19 mouse cellular contexts compared by ENCODE assay signal in the genomic region with DNA sequence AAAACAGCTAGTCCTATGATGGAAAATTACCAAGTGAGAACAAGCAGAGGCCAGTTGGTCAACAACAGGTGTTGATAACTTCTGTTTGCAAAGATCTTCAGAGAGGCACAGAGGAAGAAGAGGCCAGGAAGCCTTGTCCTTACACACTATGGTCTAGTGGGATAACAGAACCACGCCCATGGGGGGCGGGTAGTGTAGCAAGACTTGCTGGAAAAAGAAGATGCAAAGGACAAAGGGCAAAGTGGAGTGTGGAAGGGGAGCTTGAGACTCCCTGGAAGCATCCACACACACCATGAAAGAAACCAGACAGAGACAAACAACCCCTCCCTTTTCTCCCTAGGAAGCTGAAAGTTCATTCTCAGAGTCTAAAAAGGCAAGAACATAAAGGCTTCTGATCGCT. TPM values are rescaled to one million over a fixed set of nuclear protein-coding genes. Genes with fewer than 3 reads are reported as not detected.
DNase-seq lines count a peak whose midpoint lies in the region; ATAC-seq and TF ChIP-seq lines count a peak whose summit lies in the region.
"Had no signal": no experiment of that assay in that cellular context is flagged by ENCODE, and none has a peak within 500 bp of the region (broad histone marks: within the 10 kb centered on the region; RNA-seq: fewer than 3 reads in every experiment).

No protein-coding gene starts in this region.

- no peak for ATAC-seq in kidney, embryonic 15.5 days (replicated peaks; ENCODE audit: low FRiP score)
- no peak for ATAC-seq in liver, embryonic 14.5 days (ENCODE audit: insufficient read depth)
- ATAC-seq in hindbrain, postnatal 0 days: no peak
- ATAC-seq: CD4-positive, CD25-positive, alpha-beta regulatory T cell, adult 4 months; midbrain, embryonic 15.5 days had no signal

- no peaks in the 10 kb centered on the region for H3K27me3 ChIP-seq in kidney, embryonic 15.5 days
- no peaks in the 10 kb centered on the region for H3K27me3 ChIP-seq in MEL (ENCODE audit: control insufficient read depth in 1 of 2, insufficient read depth in 2 of 2, low read length in 2 of 2)
- no peaks in the 10 kb centered on the region for H3K27me3 ChIP-seq in liver, embryonic 14.5 days (ENCODE audit: control insufficient read depth, insufficient read depth, low read length)
- H3K27me3 ChIP-seq in hindbrain, postnatal 0 days (ENCODE audit: insufficient read depth, low read length): no peaks in the 10 kb centered on the region
- H3K27me3 ChIP-seq: embryonic facial prominence, embryonic 13.5 days; limb, embryonic 13.5 days; lung, embryonic 15.5 days; midbrain, embryonic 15.5 days had no signal

- peaks cover 22% of the 10 kb centered on the region for H3K79me2 ChIP-seq in MEL (ENCODE audit: control insufficient read depth, insufficient read depth, low read length, poor library complexity)

- H3K27ac ChIP-seq in gastrocnemius, adult 2 months: peak overlapping the region; percentile 28; the same call in 1 of the 2 replicates
- H3K27ac ChIP-seq in kidney, embryonic 15.5 days: no peak overlapping the region
- no peak overlapping the region for H3K27ac ChIP-seq in MEL (ENCODE audit: control insufficient read depth, low read depth, low read length)
- H3K27ac ChIP-seq in liver, embryonic 14.5 days: no peak overlapping the region; the same call in 1 of the 2 replicates
- no peak overlapping the region for H3K27ac ChIP-seq in hindbrain, postnatal 0 days
- H3K27ac ChIP-seq: embryonic facial prominence, embryonic 13.5 days; heart, adult 2 months; limb, embryonic 13.5 days; lung, embryonic 15.5 days; midbrain, embryonic 15.5 days had no signal

- TF ChIP-seq RAD21 in MEL (IDR thresholded peaks at IDR 0.05; ENCODE audit: low read depth, low read length): no peak

- no peak for TF ChIP-seq POLR2A in MEL (IDR thresholded peaks at IDR 0.05; ENCODE audit: control insufficient read depth in 1 of 2, insufficient read depth in 1 of 2, low read depth in 1 of 2, low read length in 2 of 2, poor library complexity in 1 of 2)

- no peak overlapping the region for H3K4me2 ChIP-seq in kidney, embryonic 15.5 days
- peak overlapping the region; percentile 44 for H3K4me2 ChIP-seq in liver, embryonic 14.5 days (ENCODE audit: low read depth)
- H3K4me2 ChIP-seq in hindbrain, postnatal 0 days (ENCODE audit: low read depth, low read length): no peak overlapping the region
- H3K4me2 ChIP-seq: embryonic facial prominence, embryonic 13.5 days; limb, embryonic 13.5 days; lung, embryonic 15.5 days; midbrain, embryonic 15.5 days had no signal

- no peak overlapping the region for H3K9ac ChIP-seq in kidney, embryonic 15.5 days
- no peak overlapping the region for H3K9ac ChIP-seq in MEL (ENCODE audit: control insufficient read depth, low read depth, low read length, poor library complexity, severe bottlenecking)
- H3K9ac ChIP-seq in liver, embryonic 14.5 days (replicated peaks): peak overlapping the region; percentile 16; the same call in 1 of the 2 replicates
- no peak overlapping the region for H3K9ac ChIP-seq in hindbrain, postnatal 0 days (replicated peaks; ENCODE audit: low read length)
- H3K9ac ChIP-seq: embryonic facial prominence, embryonic 13.5 days; limb, embryonic 13.5 days; lung, embryonic 15.5 days; midbrain, embryonic 15.5 days had no signal

- peak in 1 of 2 experiments; percentile 25; a peak in 1 of 4 replicates for TF ChIP-seq EP300 in MEL (IDR thresholded peaks at IDR 0.05; ENCODE audit: low read depth in 1 of 2, low read length in 2 of 2)
- TF ChIP-seq EP300 in liver, embryonic 14.5 days (IDR thresholded peaks at IDR 0.05; ENCODE audit: low read depth): no peak

- 83% methylated on average over 3 of the region's 3 CpGs for WGBS in kidney, embryonic 15.5 days
- WGBS in liver, embryonic 14.5 days (ENCODE audit: insufficient replicate concordance): 37% methylated on average over 3 of the region's 3 CpGs
- WGBS in hindbrain, postnatal 0 days: 85% methylated on average over 3 of the region's 3 CpGs

- no peak for TF ChIP-seq CTCF in gastrocnemius, adult 2 months (IDR thresholded peaks at IDR 0.05)
- no peak for TF ChIP-seq CTCF in MEL (IDR thresholded peaks at IDR 0.05 in 2 of 3, conservative IDR thresholded peaks at IDR 0.05 in 1 of 3; ENCODE audit: control insufficient read depth in 1 of 3, insufficient read depth in 1 of 3, low read depth in 2 of 3, low read length in 3 of 3, poor library complexity in 1 of 3, severe bottlenecking in 1 of 3)
- no peak for TF ChIP-seq CTCF in liver, embryonic 14.5 days (IDR thresholded peaks at IDR 0.05; ENCODE audit: low read depth)
- no peak for TF ChIP-seq CTCF in hindbrain, postnatal 0 days (IDR thresholded peaks at IDR 0.05; ENCODE audit: low read depth)

- intact Hi-C loops in gastrocnemius, adult 2 months (cut with DNase I): no loop called here
- intact Hi-C loops in gastrocnemius, postnatal 14 days (cut with DNase I; ENCODE audit: low total_unique reads): no loop called here

- no peaks in the 10 kb centered on the region for H3K9me3 ChIP-seq in kidney, embryonic 15.5 days (replicated peaks)
- no peaks in the 10 kb centered on the region for H3K9me3 ChIP-seq in MEL (replicated peaks; ENCODE audit: insufficient read depth, low read length)
- no peaks in the 10 kb centered on the region for H3K9me3 ChIP-seq in liver, embryonic 14.5 days (ENCODE audit: control insufficient read depth, low read length)
- no peaks in the 10 kb centered on the region for H3K9me3 ChIP-seq in hindbrain, postnatal 0 days (ENCODE audit: low read length)
- H3K9me3 ChIP-seq: embryonic facial prominence, embryonic 13.5 days; limb, embryonic 13.5 days; lung, embryonic 15.5 days; midbrain, embryonic 15.5 days had no signal

- no peak for DNase-seq in gastrocnemius, adult 2 months
- DNase-seq in gastrocnemius, postnatal 14 days: no peak
- DNase-seq in kidney, postnatal 25 days: peak; percentile 42 to 67
- DNase-seq in MEL (ENCODE audit: low read depth, low spot score): peak; percentile 38
- peak in 2 of 3 experiments; percentile 29 to 40 for DNase-seq in liver, embryonic 14.5 days (ENCODE audit: low read depth in 3 of 3, low spot score in 3 of 3)
- no peak for DNase-seq in cerebellum, postnatal 4 days (ENCODE audit: low spot score in 2 of 2)
- DNase-seq in hindbrain, postnatal 0 days (ENCODE audit: low spot score): no peak
- DNase-seq: cerebellum, adult 9-10 months; heart, adult 2 months; heart, postnatal 36 days; layer of hippocampus, adult 9-11 months; thymus, adult 18-20 months had no signal

- no peak overlapping the region for H3K4me3 ChIP-seq in gastrocnemius, adult 2 months
- no peak overlapping the region for H3K4me3 ChIP-seq in kidney, embryonic 15.5 days (replicated peaks)
- no peak overlapping the region for H3K4me3 ChIP-seq in MEL (ENCODE audit: control insufficient read depth in 1 of 2, insufficient read depth in 1 of 2, low read depth in 2 of 2, low read length in 2 of 2)
- H3K4me3 ChIP-seq in liver, embryonic 14.5 days (ENCODE audit: insufficient read depth in 1 of 2, low read depth in 2 of 2, low read length in 2 of 2): no peak overlapping the region
- H3K4me3 ChIP-seq in hindbrain, postnatal 0 days (ENCODE audit: low read length): no peak overlapping the region
- H3K4me3 ChIP-seq: embryonic facial prominence, embryonic 13.5 days; heart, adult 2 months; limb, embryonic 13.5 days; lung, embryonic 15.5 days; midbrain, embryonic 15.5 days had no signal

- H3K4me1 ChIP-seq in kidney, embryonic 15.5 days: peaks cover 54% of the 10 kb centered on the region
- H3K4me1 ChIP-seq in MEL (ENCODE audit: control insufficient read depth in 1 of 2, insufficient read depth in 2 of 2, low read length in 2 of 2): peaks cover 25 to 37% of the 10 kb centered on the region in 2 experiments
- H3K4me1 ChIP-seq in liver, embryonic 14.5 days (replicated peaks; ENCODE audit: control insufficient read depth in 2 of 2, insufficient read depth in 2 of 2, low read length in 1 of 2): peaks cover 45 to 57% of the 10 kb centered on the region in 2 experiments
- H3K4me1 ChIP-seq in hindbrain, postnatal 0 days (ENCODE audit: insufficient read depth, low read length): peaks cover 13% of the 10 kb centered on the region

- peaks cover 12% of the 10 kb centered on the region; the same call in 1 of the 2 replicates for H3K36me3 ChIP-seq in kidney, embryonic 15.5 days
- peaks cover 0 to 50% of the 10 kb centered on the region in 2 experiments; a peak in 3 of 4 replicates for H3K36me3 ChIP-seq in MEL (ENCODE audit: control insufficient read depth in 1 of 2, insufficient read depth in 2 of 2, low read length in 2 of 2)
- no peaks in the 10 kb centered on the region for H3K36me3 ChIP-seq in liver, embryonic 14.5 days (replicated peaks; ENCODE audit: control insufficient read depth, insufficient read depth, low read depth)
- no peaks in the 10 kb centered on the region for H3K36me3 ChIP-seq in hindbrain, postnatal 0 days (ENCODE audit: insufficient read depth, low read length)

RNA-seq across cellular contexts. Expression of gene Ints3, which starts 3.8 kb away (rescaled TPM):
- total RNA-seq in gastrocnemius, adult 2 months (2021): 10 to 100 TPM; 14.0 to 17.2 TPM
- 10 to 100 TPM; 15.7 to 17.7 TPM for total RNA-seq in gastrocnemius, postnatal 14 days (2021)
- polyA plus RNA-seq in kidney, embryonic 15.5 days (2015; fragmentation: Nextera tagmentation; extraction: Ambion mirVana): 32.9 and 38.1 TPM in 2 replicates
- total RNA-seq in MEL (2012; rRNA removed): 55.9 and 58.5 TPM in 2 replicates
- polyA plus RNA-seq in MEL (2012; ENCODE audit: insufficient read depth in 1 of 2, insufficient read length in 2 of 2, low read depth in 1 of 2, low replicate concordance in 2 of 2, missing spikeins in 1 of 2): 100 to 1,000 TPM; 101 to 115 TPM
- polyA plus RNA-seq in liver, embryonic 14.5 days (2012; rRNA removed): 11.3 and 12.7 TPM in 2 replicates
- 6.6 and 9.4 TPM in 2 replicates for polyA plus RNA-seq in liver, embryonic 14.5 days (2014; fragmentation: Nextera tagmentation; extraction: Ambion mirVana)
- 58.1 and 71.7 TPM in 2 replicates for total RNA-seq in hindbrain, postnatal 0 days (2014; rRNA removed)
- 19.9 and 20.4 TPM in 2 replicates for polyA plus RNA-seq in hindbrain, postnatal 0 days (2015; fragmentation: Nextera tagmentation; extraction: Ambion mirVana)

RNA-seq across cellular contexts. Expression of gene Npr1, which starts 36.1 kb away (rescaled TPM):
- 1 to 10 TPM; 6.5 to 8.3 TPM for total RNA-seq in gastrocnemius, adult 2 months (2021)
- total RNA-seq in gastrocnemius, postnatal 14 days (2021): 10 to 100 TPM; 14.9 to 15.6 TPM
- 13.6 and 16.2 TPM in 2 replicates for polyA plus RNA-seq in kidney, embryonic 15.5 days (2015; fragmentation: Nextera tagmentation; extraction: Ambion mirVana)
- total RNA-seq in MEL (2012; rRNA removed): not detected in 2 replicates
- under 1 TPM in 1 of 2 experiments, not detected in 1; 0.11 TPM for polyA plus RNA-seq in MEL (2012; ENCODE audit: insufficient read depth in 1 of 2, insufficient read length in 2 of 2, low read depth in 1 of 2, low replicate concordance in 2 of 2, missing spikeins in 1 of 2)
- polyA plus RNA-seq in liver, embryonic 14.5 days (2012; rRNA removed): 6.5 and 7.2 TPM in 2 replicates
- 2.8 and 4.0 TPM in 2 replicates for polyA plus RNA-seq in liver, embryonic 14.5 days (2014; fragmentation: Nextera tagmentation; extraction: Ambion mirVana)
- total RNA-seq in hindbrain, postnatal 0 days (2014; rRNA removed): 3.5 and 6.2 TPM in 2 replicates
- 2.8 TPM in 2 replicates for polyA plus RNA-seq in hindbrain, postnatal 0 days (2015; fragmentation: Nextera tagmentation; extraction: Ambion mirVana)
- total RNA-seq: megakaryocyte, adult 5-6 weeks had no signal
- polyA plus RNA-seq: CD4-positive, CD25-positive, alpha-beta regulatory T cell, adult 4 months had no signal

RNA-seq across cellular contexts. Expression of gene Slc27a3, which starts 39.8 kb away (rescaled TPM):
- total RNA-seq in gastrocnemius, adult 2 months (2021): 1 to 10 TPM in 1 of 2 experiments, under 1 TPM in 1; 0.97 to 1.3 TPM
- total RNA-seq in gastrocnemius, postnatal 14 days (2021): 1 to 10 TPM; 1.9 to 2.3 TPM
- polyA plus RNA-seq in kidney, embryonic 15.5 days (2015; fragmentation: Nextera tagmentation; extraction: Ambion mirVana): 15.4 and 17.3 TPM in 2 replicates
- 1.4 and 1.9 TPM in 2 replicates for total RNA-seq in MEL (2012; rRNA removed)
- 1 to 10 TPM in 1 of 2 experiments, not detected in 1; 2.8 TPM for polyA plus RNA-seq in MEL (2012; ENCODE audit: insufficient read depth in 1 of 2, insufficient read length in 2 of 2, low read depth in 1 of 2, low replicate concordance in 2 of 2, missing spikeins in 1 of 2)
- 2.1 TPM in 2 replicates for polyA plus RNA-seq in liver, embryonic 14.5 days (2012; rRNA removed)
- polyA plus RNA-seq in liver, embryonic 14.5 days (2014; fragmentation: Nextera tagmentation; extraction: Ambion mirVana): 0.76 and 1.0 TPM in 2 replicates
- 85.1 and 87.2 TPM in 2 replicates for total RNA-seq in hindbrain, postnatal 0 days (2014; rRNA removed)
- 28.3 and 30.3 TPM in 2 replicates for polyA plus RNA-seq in hindbrain, postnatal 0 days (2015; fragmentation: Nextera tagmentation; extraction: Ambion mirVana)

RNA-seq across cellular contexts. Expression of gene Ilf2, which starts 46.4 kb away (rescaled TPM):
- 10 to 100 TPM; 26.1 to 30.7 TPM for total RNA-seq in gastrocnemius, adult 2 months (2021)
- total RNA-seq in gastrocnemius, postnatal 14 days (2021): 10 to 100 TPM; 32.6 to 35.9 TPM
- polyA plus RNA-seq in kidney, embryonic 15.5 days (2015; fragmentation: Nextera tagmentation; extraction: Ambion mirVana): 236 and 238 TPM in 2 replicates
- 162 and 175 TPM in 2 replicates for total RNA-seq in MEL (2012; rRNA removed)
- 100 to 1,000 TPM; 107 to 223 TPM for polyA plus RNA-seq in MEL (2012; ENCODE audit: insufficient read depth in 1 of 2, insufficient read length in 2 of 2, low read depth in 1 of 2, low replicate concordance in 2 of 2, missing spikeins in 1 of 2)
- polyA plus RNA-seq in liver, embryonic 14.5 days (2012; rRNA removed): 23.3 and 34.5 TPM in 2 replicates
- polyA plus RNA-seq in liver, embryonic 14.5 days (2014; fragmentation: Nextera tagmentation; extraction: Ambion mirVana): 46.5 and 48.9 TPM in 2 replicates
- total RNA-seq in hindbrain, postnatal 0 days (2014; rRNA removed): 111 and 119 TPM in 2 replicates
- polyA plus RNA-seq in hindbrain, postnatal 0 days (2015; fragmentation: Nextera tagmentation; extraction: Ambion mirVana): 177 and 178 TPM in 2 replicates

Comparison
In these comparisons a context has a peak if more than half of its experiments do, and no peak if none do; other contexts are left out.
1. DNase-seq: peak in kidney, postnatal 25 days (2 of 2), MEL (single experiment) and liver, embryonic 14.5 days (2 of 3); none in gastrocnemius, adult 2 months (single experiment), gastrocnemius, postnatal 14 days (single experiment), cerebellum, postnatal 4 days (0 of 2) and hindbrain, postnatal 0 days (single experiment).
2. RNA of gene Slc27a3, which starts 39.8 kb away (total RNA-seq): 85.1 to 87.2 TPM in hindbrain, postnatal 0 days; 1.9 to 2.3 TPM in gastrocnemius, postnatal 14 days, 1.4 to 1.9 TPM in MEL and 0.97 to 1.3 TPM in gastrocnemius, adult 2 months; every median in the first group is over 10 times any median in the second.